Mouse (Mus musculus) layer of hippocampus, postnatal 25 days (tissue): ENCODE data around the gene Notch2. TPM values are rescaled to one million over a fixed set of nuclear protein-coding genes. Genes with fewer than 3 reads are reported as not detected.

Source experiments
- total RNA-seq, 2 experiments: library from RNA; stranded (reverse); gene quantifications; 2 replicates each; pipeline ENCODE4 v1.2.3; 2021

Gene Notch2
- total RNA-seq, 2 experiments from 2014 or later, result 20.2 to 24.7 TPM

Other genes with a start within 250 kb of the Notch2 start
- gene Pde4dip, start 124.8 kb upstream of the Notch2 start, total RNA-seq, result 100 to 1,000 TPM; 219 to 249 TPM
- 10 to 100 TPM; 67.9 to 81.1 TPM for gene Sec22b, start 112.3 kb upstream of the Notch2 start, total RNA-seq
- gene Adam30, start 147.1 kb downstream of the Notch2 start, total RNA-seq, result not detected
- not detected for gene Reg4, start 208.6 kb downstream of the Notch2 start, total RNA-seq